Mouse (Mus musculus) hindbrain, embryonic 14.5 days (tissue): ENCODE data around the gene Stk4. TPM values are rescaled to one million over a fixed set of nuclear protein-coding genes. Genes with fewer than 3 reads are reported as not detected.
A peak's percentile ranks its signal among the peaks of the same experiment; 100 is the strongest.

ENCODE experiments used
- ATAC-seq: fragments of 200-750 bp; cut with Nextera tagmentation; 2 replicates; pipeline ENCODE4 v1.8.0; 2017; ENCODE audit warnings: moderate number of reproducible peaks, mild to moderate bottlenecking, moderate TSS enrichment, moderate library complexity; ENCODE audit not compliant: low FRiP score
- DNase-seq: peaks from one replicate; pipeline ENCODE4 v3.0.0-alpha.2; 2015; ENCODE audit warnings: low spot score
- H3K27ac ChIP-seq: fragments of 300-500 bp; sonication (generic); 2 replicates; pipeline ENCODE4 v1.5.1; 2014; ENCODE audit warnings: mild to moderate bottlenecking, moderate library complexity
- H3K27me3 ChIP-seq: fragments of 300-500 bp; sonication (generic); 2 replicates; pipeline ENCODE4 v1.6.1; 2014; ENCODE audit warnings: mild to moderate bottlenecking, low read length, mixed read lengths; ENCODE audit not compliant: control insufficient read depth, insufficient read depth
- H3K36me3 ChIP-seq: fragments of 300-500 bp; sonication (generic); replicated peaks from 2 replicates; pipeline ENCODE4 v1.6.1; 2014; ENCODE audit not compliant: control insufficient read depth, insufficient read depth
- H3K4me1 ChIP-seq: fragments of 300-500 bp; sonication (generic); replicated peaks from 2 replicates; pipeline ENCODE4 v1.6.1; 2014; ENCODE audit warnings: antibody characterized with exemption, low read length, mixed read lengths; ENCODE audit not compliant: control insufficient read depth, insufficient read depth
- H3K4me2 ChIP-seq: fragments of 300-500 bp; sonication (generic); replicated peaks from 2 replicates; pipeline ENCODE4 v1.6.1; 2014; ENCODE audit warnings: mild to moderate bottlenecking, moderate library complexity
- H3K4me3 ChIP-seq: fragments of 300-500 bp; sonication (generic); replicated peaks from 2 replicates; pipeline ENCODE4 v1.5.1; 2014; ENCODE audit warnings: mild to moderate bottlenecking, low read length
- H3K9ac ChIP-seq: fragments of 300-500 bp; sonication (generic); 2 replicates; pipeline ENCODE4 v1.6.1; 2014
- H3K9me3 ChIP-seq: fragments of 300-500 bp; sonication (generic); 2 replicates; pipeline ENCODE4 v1.6.1; 2016; ENCODE audit warnings: low read length; ENCODE audit not compliant: control insufficient read depth
- WGBS: fragments of 180-500 bp; shearing (Covaris S2); extraction: QIAGEN DNeasy Blood & Tissue Kit; methylation state at CpG from one replicate; pipeline ENCODE4 v1.1.7; 2014; 5-methylcytosine and 5-hydroxymethylcytosine counted together
- polyA plus RNA-seq: library from polyadenylated mRNA; unstranded; fragments of >200 nt; fragmentation: Nextera tagmentation; extraction: Ambion mirVana; gene quantifications from 2 replicates; pipeline ENCODE4 v1.2.1, GENCODE M21; 2014

Stk4 gene
- polyA plus RNA-seq, 1 experiment from 2014 or later: 27.4 TPM

GRCm38 (mm10) chr2:164089508-164089907, 19.4 kb downstream of the Stk4 start:
- H3K4me1 ChIP-seq: no peaks in the 10 kb centered on the region
- H3K9ac ChIP-seq: no peak overlapping the region
- DNase-seq (no peak), ATAC-seq (no peak)
- H3K9me3 ChIP-seq: no peaks in the 10 kb centered on the region
- H3K27me3 ChIP-seq: no peaks in the 10 kb centered on the region
- WGBS: 87% methylated on average over 4 of the region's 4 CpGs
- no peak overlapping the region for H3K4me3 ChIP-seq
- H3K4me2 ChIP-seq: no peak overlapping the region
- H3K27ac ChIP-seq: no peak overlapping the region
- peaks cover 75% of the 10 kb centered on the region for H3K36me3 ChIP-seq

GRCm38 (mm10) chr2:164094152-164094551, 24.0 kb downstream of the Stk4 start:
- H3K4me2 ChIP-seq: no peak overlapping the region
- H3K9me3 ChIP-seq: no peaks in the 10 kb centered on the region
- ATAC-seq (no peak), DNase-seq (no peak)
- 91% methylated on average over 7 of the region's 7 CpGs for WGBS
- no peak overlapping the region for H3K9ac ChIP-seq
- peaks cover 66% of the 10 kb centered on the region for H3K36me3 ChIP-seq
- H3K27ac ChIP-seq: no peak overlapping the region
- no peaks in the 10 kb centered on the region for H3K4me1 ChIP-seq
- H3K4me3 ChIP-seq: no peak overlapping the region
- H3K27me3 ChIP-seq: no peaks in the 10 kb centered on the region

- Histone ChIP-seq H3K9me3 (no peaks in the 10 kb centered on the region), H3K36me3 (peaks cover 69% of the 10 kb centered on the region), H3K4me3 (no peak overlapping the region), H3K27ac (no peak overlapping the region), H3K4me1 (no peaks in the 10 kb centered on the region), H3K4me2 (no peak overlapping the region), H3K27me3 (no peaks in the 10 kb centered on the region), H3K9ac (no peak overlapping the region)
- ATAC-seq: no peak
- DNase-seq: no peak
- 95% methylated on average over 11 of the region's 11 CpGs for WGBS
These were observed 28.6 kb downstream of the Stk4 start for GRCm38 (mm10) chr2:164098603-164099250.

- Histone ChIP-seq H3K4me2 (no peak overlapping the region), H3K9ac (no peak overlapping the region), H3K4me1 (no peaks in the 10 kb centered on the region), H3K9me3 (no peaks in the 10 kb centered on the region), H3K27ac (no peak overlapping the region), H3K4me3 (no peak overlapping the region), H3K27me3 (no peaks in the 10 kb centered on the region), H3K36me3 (peaks cover 69% of the 10 kb centered on the region)
- 90% methylated on average over 1 of the region's 1 CpGs for WGBS
- DNase-seq (no peak), ATAC-seq (no peak)
These were observed 31.8 kb downstream of the Stk4 start for GRCm38 (mm10) chr2:164101936-164102335.

- WGBS: 95% methylated on average over 3 of the region's 3 CpGs
- no peak overlapping the region for H3K4me3 ChIP-seq
- H3K4me2 ChIP-seq: no peak overlapping the region
- H3K9me3 ChIP-seq: no peaks in the 10 kb centered on the region
- no peak overlapping the region for H3K9ac ChIP-seq
- no peak overlapping the region for H3K27ac ChIP-seq
- no peaks in the 10 kb centered on the region for H3K4me1 ChIP-seq
- ATAC-seq: no peak
- H3K27me3 ChIP-seq: no peaks in the 10 kb centered on the region
- DNase-seq: no peak
- peaks cover 72% of the 10 kb centered on the region for H3K36me3 ChIP-seq
These were observed 32.2 kb downstream of the Stk4 start for GRCm38 (mm10) chr2:164102366-164102765.

GRCm38 (mm10) chr2:164103501-164103900, 33.4 kb downstream of the Stk4 start:
- no peak overlapping the region for H3K9ac ChIP-seq
- no peak for ATAC-seq
- H3K27me3 ChIP-seq: no peaks in the 10 kb centered on the region
- no peak overlapping the region for H3K27ac ChIP-seq
- H3K4me3 ChIP-seq: no peak overlapping the region
- no peak overlapping the region for H3K4me2 ChIP-seq
- H3K4me1 ChIP-seq: no peaks in the 10 kb centered on the region
- DNase-seq: peak; percentile 78
- H3K9me3 ChIP-seq: no peaks in the 10 kb centered on the region
- WGBS: 37% methylated on average over 4 of the region's 4 CpGs
- H3K36me3 ChIP-seq: peaks cover 68% of the 10 kb centered on the region

GRCm38 (mm10) chr2:164106287-164107035, 36.3 kb downstream of the Stk4 start:
- no peak overlapping the region for H3K4me3 ChIP-seq
- H3K4me1 ChIP-seq: no peaks in the 10 kb centered on the region
- no peak overlapping the region for H3K4me2 ChIP-seq
- ATAC-seq (no peak), DNase-seq (no peak)
- peaks cover 55% of the 10 kb centered on the region for H3K36me3 ChIP-seq
- H3K9me3 ChIP-seq: no peaks in the 10 kb centered on the region
- no peak overlapping the region for H3K27ac ChIP-seq
- no peak overlapping the region for H3K9ac ChIP-seq
- WGBS: 83% methylated on average over 14 of the region's 14 CpGs
- H3K27me3 ChIP-seq: no peaks in the 10 kb centered on the region

GRCm38 (mm10) chr2:164107125-164107874, 37.2 kb downstream of the Stk4 start:
- Histone ChIP-seq H3K9ac (no peak overlapping the region), H3K9me3 (no peaks in the 10 kb centered on the region), H3K27me3 (no peaks in the 10 kb centered on the region), H3K4me3 (no peak overlapping the region), H3K27ac (no peak overlapping the region), H3K36me3 (peaks cover 52% of the 10 kb centered on the region), H3K4me2 (no peak overlapping the region), H3K4me1 (no peaks in the 10 kb centered on the region)
- 74% methylated on average over 16 of the region's 16 CpGs for WGBS
- ATAC-seq (no peak), DNase-seq (no peak)

GRCm38 (mm10) chr2:164108501-164108900, 38.4 kb downstream of the Stk4 start:
- ATAC-seq: no peak
- 58% methylated on average over 4 of the region's 4 CpGs for WGBS

More at GRCm38 (mm10) chr2:164108501-164108900, 38.4 kb downstream of the Stk4 start:
- Histone ChIP-seq H3K27ac (no peak overlapping the region), H3K4me2 (no peak overlapping the region), H3K4me3 (no peak overlapping the region), H3K4me1 (no peaks in the 10 kb centered on the region), H3K9me3 (no peaks in the 10 kb centered on the region), H3K36me3 (peaks cover 52% of the 10 kb centered on the region), H3K27me3 (no peaks in the 10 kb centered on the region), H3K9ac (no peak overlapping the region)
- no peak for DNase-seq
